Mouse (Mus musculus) limb, embryonic 14.5 days (tissue): ENCODE measurements at regions not wholly inside any gene's neighbourhood (a gene's known extent, or its start where the extent isn't known, plus 50 kb on each side); places are given as distances from the start of the nearest gene placed in this dataset.

Experiments used
- ATAC-seq: fragments of 200-750 bp; cut with Nextera tagmentation; 2 replicates; pipeline ENCODE4 v1.8.0; 2017; ENCODE audit warnings: low read depth, moderate number of reproducible peaks, moderate TSS enrichment; ENCODE audit not compliant: low FRiP score
- DNase-seq: peaks from one replicate; pipeline ENCODE4 v3.0.0-alpha.2; 2015; ENCODE audit warnings: low spot score
- H3K27ac ChIP-seq: fragments of 300-500 bp; sonication (generic); replicated peaks from 2 replicates; pipeline ENCODE4 v1.5.1; 2014; ENCODE audit warnings: low read depth, mild to moderate bottlenecking, low read length, moderate library complexity, mixed read lengths
- H3K27me3 ChIP-seq: fragments of 300-500 bp; sonication (generic); 2 replicates; pipeline ENCODE4 v1.6.1; 2014; ENCODE audit warnings: low read length, mixed read lengths; ENCODE audit not compliant: control insufficient read depth, insufficient read depth
- H3K36me3 ChIP-seq: fragments of 300-500 bp; sonication (generic); 2 replicates; pipeline ENCODE4 v1.6.1; 2014; ENCODE audit warnings: mild to moderate bottlenecking, low read length, moderate library complexity, mixed read lengths; ENCODE audit not compliant: control insufficient read depth, insufficient read depth
- H3K4me1 ChIP-seq: fragments of 300-500 bp; sonication (generic); 2 replicates; pipeline ENCODE4 v1.6.1; 2014; ENCODE audit warnings: antibody characterized with exemption, low read length, mixed read lengths; ENCODE audit not compliant: control insufficient read depth, insufficient read depth
- H3K4me2 ChIP-seq: fragments of 300-500 bp; sonication (generic); replicated peaks from 2 replicates; pipeline ENCODE4 v1.6.1; 2014; ENCODE audit warnings: low read depth, mild to moderate bottlenecking, low read length, moderate library complexity; ENCODE audit not compliant: severe bottlenecking
- H3K4me3 ChIP-seq: fragments of 300-500 bp; sonication (generic); replicated peaks from 2 replicates; pipeline ENCODE4 v1.5.1; 2014; ENCODE audit warnings: low read length
- H3K9ac ChIP-seq: fragments of 300-500 bp; sonication (generic); 2 replicates; pipeline ENCODE4 v1.6.1; 2014; ENCODE audit warnings: mild to moderate bottlenecking, low read depth, low read length, moderate library complexity; ENCODE audit not compliant: severe bottlenecking
- H3K9me3 ChIP-seq: fragments of 300-500 bp; sonication (generic); 2 replicates; pipeline ENCODE4 v1.6.1; 2016; ENCODE audit warnings: low read length; ENCODE audit not compliant: control insufficient read depth
- POLR2A ChIP-seq: fragments of 200-500 bp; IDR thresholded peaks from 2 replicates; pipeline ENCODE4 v1.8.0; 2012; ENCODE audit warnings: inconsistent platforms, mild to moderate bottlenecking, moderate library complexity, borderline replicate concordance; ENCODE audit not compliant: insufficient read depth, insufficient read length; ENCODE audit errors: extremely low read depth
- WGBS: fragments of 180-500 bp; shearing (Covaris S2); extraction: QIAGEN DNeasy Blood & Tissue Kit; methylation state at CpG from one replicate; pipeline ENCODE4 v1.1.7; 2014; 5-methylcytosine and 5-hydroxymethylcytosine counted together

- ATAC-seq: no peak
- no peak for DNase-seq
- Histone ChIP-seq H3K36me3 (no peaks in the 10 kb centered on the region), H3K4me1 (no peaks in the 10 kb centered on the region), H3K9me3 (no peaks in the 10 kb centered on the region), H3K4me2 (no peak overlapping the region), H3K27me3 (no peaks in the 10 kb centered on the region), H3K9ac (no peak overlapping the region), H3K27ac (no peak overlapping the region), H3K4me3 (no peak overlapping the region)
- WGBS: 74% methylated on average over 2 of the region's 2 CpGs
- no peak for TF ChIP-seq POLR2A
These were observed 359.9 kb downstream of the Stim2 start for GRCm38 (mm10) chr5:54358221-54358620.
